In the genomic region with DNA sequence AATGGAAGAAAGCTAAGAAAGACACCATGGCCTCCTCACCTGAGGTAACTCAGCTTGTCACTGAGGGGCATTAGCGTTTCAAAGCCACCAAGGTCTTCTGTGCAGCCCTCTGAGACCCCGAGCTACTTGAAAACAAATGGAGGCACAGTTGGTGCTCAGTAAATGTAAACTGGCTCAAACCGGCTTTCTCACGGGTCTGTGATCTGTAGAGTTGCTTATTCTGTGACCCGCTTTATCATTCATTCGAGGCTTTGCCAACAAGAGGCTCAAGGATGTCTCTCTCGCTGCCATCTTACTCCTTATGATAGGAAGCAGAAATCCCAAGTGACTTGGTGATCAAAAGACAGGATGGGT, we compare ENCODE assay signal across 9 mouse cellular contexts. TPM values are rescaled to one million over a fixed set of nuclear protein-coding genes. Genes with fewer than 3 reads are reported as not detected.
DNase-seq lines count a peak whose midpoint lies in the region; ATAC-seq and TF ChIP-seq lines count a peak whose summit lies in the region.
"Had no signal": no experiment of that assay in that cellular context is flagged by ENCODE, and none has a peak within 500 bp of the region (broad histone marks: within the 10 kb centered on the region; RNA-seq: fewer than 3 reads in every experiment).

No protein-coding gene starts in this region.

- H3K9ac ChIP-seq in kidney, postnatal 0 days (ENCODE audit: low read depth, low read length): no peak overlapping the region
- no peak overlapping the region for H3K9ac ChIP-seq in hindbrain, embryonic 16.5 days (ENCODE audit: low read depth, low read length)
- no peak overlapping the region for H3K9ac ChIP-seq in midbrain, embryonic 16.5 days (ENCODE audit: low read depth, low read length)

- H3K4me2 ChIP-seq in kidney, postnatal 0 days (ENCODE audit: low read length): peak overlapping the region; percentile 94
- peak overlapping the region; percentile 97 for H3K4me2 ChIP-seq in hindbrain, embryonic 16.5 days (ENCODE audit: low read length)
- peak overlapping the region; percentile 98 for H3K4me2 ChIP-seq in midbrain, embryonic 16.5 days (ENCODE audit: low read length)

- WGBS in kidney, postnatal 0 days: 11% methylated on average over 7 of the region's 7 CpGs
- 4% methylated on average over 7 of the region's 7 CpGs for WGBS in hindbrain, embryonic 16.5 days
- 9% methylated on average over 7 of the region's 7 CpGs for WGBS in midbrain, embryonic 16.5 days

- peak overlapping the region; percentile 31 for H3K4me3 ChIP-seq in kidney, postnatal 0 days (replicated peaks; ENCODE audit: low read depth, low read length)
- H3K4me3 ChIP-seq in cortical plate, adult 2 months (ENCODE audit: insufficient read depth, low read length): peak overlapping the region; percentile 47; the same call in 1 of the 2 replicates
- peak overlapping the region; percentile 64 for H3K4me3 ChIP-seq in hindbrain, embryonic 16.5 days (ENCODE audit: low read length)
- peak overlapping the region; percentile 60 for H3K4me3 ChIP-seq in midbrain, embryonic 16.5 days (ENCODE audit: low read depth, low read length)

- H3K4me1 ChIP-seq in kidney, postnatal 0 days (replicated peaks; ENCODE audit: insufficient read depth, low read length): peaks cover 22% of the 10 kb centered on the region
- no peaks in the 10 kb centered on the region for H3K4me1 ChIP-seq in cortical plate, adult 2 months (ENCODE audit: control insufficient read depth, insufficient read depth, low read length)
- peaks cover 21% of the 10 kb centered on the region for H3K4me1 ChIP-seq in hindbrain, embryonic 16.5 days (ENCODE audit: control insufficient read depth, insufficient read depth, low read depth, low read length)
- H3K4me1 ChIP-seq in midbrain, embryonic 16.5 days (ENCODE audit: control insufficient read depth, insufficient read depth, low read length): peaks cover 19% of the 10 kb centered on the region

- H3K27ac ChIP-seq in kidney, postnatal 0 days: 0 out of 2 replicates have a peak overlapping the region, but pooled peaks have one; percentile 19
- no peak overlapping the region for H3K27ac ChIP-seq in cortical plate, adult 2 months (ENCODE audit: insufficient read depth, low read length)
- H3K27ac ChIP-seq in hindbrain, embryonic 16.5 days (ENCODE audit: low read depth, low read length): no peak overlapping the region
- H3K27ac ChIP-seq in midbrain, embryonic 16.5 days (ENCODE audit: low read length): no peak overlapping the region
- H3K27ac ChIP-seq: heart, adult 2 months had no signal

- no peak for TF ChIP-seq POLR2A in cortical plate, adult 2 months (IDR thresholded peaks at IDR 0.05; ENCODE audit: extremely low read depth, insufficient read depth, low read length)

- no peaks in the 10 kb centered on the region for H3K9me3 ChIP-seq in kidney, postnatal 0 days (replicated peaks; ENCODE audit: low read length)
- H3K9me3 ChIP-seq in hindbrain, embryonic 16.5 days (ENCODE audit: control insufficient read depth, low read length): no peaks in the 10 kb centered on the region
- H3K9me3 ChIP-seq in midbrain, embryonic 16.5 days (replicated peaks; ENCODE audit: control insufficient read depth, low read length, poor library complexity, severe bottlenecking): no peaks in the 10 kb centered on the region

- no peak for DNase-seq in kidney, postnatal 0 days (ENCODE audit: low spot score)
- DNase-seq in kidney, adult 18-20 months: no peak
- DNase-seq in kidney, postnatal 10 days: no peak
- no peak for DNase-seq in cerebellum, postnatal 4 days (ENCODE audit: low spot score in 2 of 2)
- DNase-seq in left cerebral cortex, postnatal 4 days: no peak

- intact Hi-C loops in left cerebral cortex, postnatal 4 days (cut with DNase I): no loop called here

- no peak for TF ChIP-seq CTCF in kidney, postnatal 0 days (IDR thresholded peaks at IDR 0.05; ENCODE audit: low read depth)
- no peak for TF ChIP-seq CTCF in cortical plate, adult 2 months (IDR thresholded peaks at IDR 0.05; ENCODE audit: extremely low read depth, insufficient read depth, low read length)

- no peak for ATAC-seq in kidney, postnatal 0 days (replicated peaks; ENCODE audit: low FRiP score, low read depth)
- no peak for ATAC-seq in hindbrain, embryonic 16.5 days
- ATAC-seq in midbrain, embryonic 16.5 days: no peak

- peaks cover 21% of the 10 kb centered on the region for H3K27me3 ChIP-seq in kidney, postnatal 0 days (ENCODE audit: insufficient read depth, low read length)
- peaks cover 48% of the 10 kb centered on the region for H3K27me3 ChIP-seq in hindbrain, embryonic 16.5 days (replicated peaks; ENCODE audit: control insufficient read depth, insufficient read depth, low read length)
- H3K27me3 ChIP-seq in midbrain, embryonic 16.5 days (ENCODE audit: control insufficient read depth, insufficient read depth, low read depth, low read length): peaks cover 52% of the 10 kb centered on the region

- H3K36me3 ChIP-seq in kidney, postnatal 0 days (ENCODE audit: insufficient read depth, low read length): no peaks in the 10 kb centered on the region
- no peaks in the 10 kb centered on the region for H3K36me3 ChIP-seq in hindbrain, embryonic 16.5 days (ENCODE audit: control insufficient read depth, insufficient read depth, low read length)
- H3K36me3 ChIP-seq in midbrain, embryonic 16.5 days (ENCODE audit: control insufficient read depth, insufficient read depth, low read length): no peaks in the 10 kb centered on the region

RNA-seq across cellular contexts. Expression of a gene that starts 0.7 kb away (rescaled TPM):
- polyA plus RNA-seq in kidney, postnatal 0 days (2015; fragmentation: Nextera tagmentation; extraction: Ambion mirVana): 42.6 and 44.7 TPM in 2 replicates
- 19.7 and 20.6 TPM in 2 replicates for polyA plus RNA-seq in cortical plate, adult 2 months (2012; rRNA removed)
- 21.7 and 21.8 TPM in 2 replicates for polyA plus RNA-seq in hindbrain, embryonic 16.5 days (2015; fragmentation: Nextera tagmentation; extraction: Ambion mirVana)
- 7.5 and 9.8 TPM in 2 replicates for polyA plus RNA-seq in midbrain, embryonic 16.5 days (2015; fragmentation: Nextera tagmentation; extraction: Ambion mirVana)
- 10 to 100 TPM; 23.7 to 27.1 TPM for total RNA-seq in left cerebral cortex, postnatal 4 days (2021)
- total RNA-seq: heart, adult 2 months had no signal

RNA-seq across cellular contexts. Expression of a gene that starts 53.1 kb away (rescaled TPM):
- 18.3 and 20.4 TPM in 2 replicates for polyA plus RNA-seq in kidney, postnatal 0 days (2015; fragmentation: Nextera tagmentation; extraction: Ambion mirVana)
- 23.0 TPM in 2 replicates for polyA plus RNA-seq in cortical plate, adult 2 months (2012; rRNA removed)
- polyA plus RNA-seq in hindbrain, embryonic 16.5 days (2015; fragmentation: Nextera tagmentation; extraction: Ambion mirVana): 25.6 and 28.5 TPM in 2 replicates
- 32.0 and 34.3 TPM in 2 replicates for polyA plus RNA-seq in midbrain, embryonic 16.5 days (2015; fragmentation: Nextera tagmentation; extraction: Ambion mirVana)
- total RNA-seq in left cerebral cortex, postnatal 4 days (2021): 10 to 100 TPM; 37.2 to 41.2 TPM
